23 mouse cellular contexts compared by ENCODE assay signal in genomic region chr3:55066666-55067023, GRCm38 (mm10). TPM values are rescaled to one million over a fixed set of nuclear protein-coding genes. Genes with fewer than 3 reads are reported as not detected.
DNase-seq lines count a peak whose midpoint lies in the region; ATAC-seq lines count a peak whose summit lies in the region.
"Had no signal": no experiment of that assay in that cellular context is flagged by ENCODE, and none has a peak within 500 bp of the region (broad histone marks: within the 10 kb centered on the region; RNA-seq: fewer than 3 reads in every experiment).

No protein-coding gene starts in this region.

- 72% methylated on average over 12 of the region's 12 CpGs for WGBS in forebrain, embryonic 11.5 days
- WGBS in forebrain, embryonic 13.5 days = 68% methylated on average over 12 of the region's 12 CpGs
- 77% methylated on average over 12 of the region's 12 CpGs for WGBS in midbrain, embryonic 11.5 days
- WGBS in midbrain, embryonic 10.5 days = 81% methylated on average over 12 of the region's 12 CpGs
- WGBS in hindbrain, embryonic 15.5 days = 45% methylated on average over 12 of the region's 12 CpGs
- WGBS in neural tube, embryonic 12.5 days = 56% methylated on average over 12 of the region's 12 CpGs

- H3K4me2 ChIP-seq in forebrain, embryonic 11.5 days (ENCODE audit: low read depth, low read length, severe bottlenecking) = no peak overlapping the region
- no peak overlapping the region for H3K4me2 ChIP-seq in forebrain, embryonic 13.5 days
- H3K4me2 ChIP-seq in midbrain, embryonic 11.5 days = no peak overlapping the region
- peak overlapping the region; percentile 24 for H3K4me2 ChIP-seq in hindbrain, embryonic 15.5 days
- H3K4me2 ChIP-seq in neural tube, embryonic 12.5 days (replicated peaks) = no peak overlapping the region; the same call in 1 of the 2 replicates
- H3K4me2 ChIP-seq: heart, embryonic 13.5 days; stomach, embryonic 15.5 days had no signal

- H3K27me3 ChIP-seq in forebrain, embryonic 11.5 days (ENCODE audit: control insufficient read depth, insufficient read depth, low read length) = no peaks in the 10 kb centered on the region
- no peaks in the 10 kb centered on the region for H3K27me3 ChIP-seq in forebrain, embryonic 13.5 days
- no peaks in the 10 kb centered on the region for H3K27me3 ChIP-seq in midbrain, embryonic 11.5 days (ENCODE audit: control insufficient read depth, insufficient read depth, low read length)
- no peaks in the 10 kb centered on the region for H3K27me3 ChIP-seq in midbrain, embryonic 10.5 days (ENCODE audit: low read depth, poor library complexity, severe bottlenecking)
- H3K27me3 ChIP-seq in hindbrain, embryonic 15.5 days = no peaks in the 10 kb centered on the region
- 0 out of 2 replicates have a peak, but pooled peaks cover 3% of the 10 kb centered on the region for H3K27me3 ChIP-seq in neural tube, embryonic 12.5 days (replicated peaks)
- H3K27me3 ChIP-seq: stomach, embryonic 15.5 days had no signal

- no peaks in the 10 kb centered on the region for H3K4me1 ChIP-seq in forebrain, embryonic 11.5 days (replicated peaks; ENCODE audit: control insufficient read depth, insufficient read depth, low read length)
- peaks cover 9% of the 10 kb centered on the region; the same call in 1 of the 2 replicates for H3K4me1 ChIP-seq in forebrain, embryonic 13.5 days
- no peaks in the 10 kb centered on the region for H3K4me1 ChIP-seq in midbrain, embryonic 11.5 days (ENCODE audit: control insufficient read depth, insufficient read depth, low read length)
- H3K4me1 ChIP-seq in midbrain, embryonic 10.5 days = no peaks in the 10 kb centered on the region
- H3K4me1 ChIP-seq in hindbrain, embryonic 15.5 days (replicated peaks) = peaks cover 22% of the 10 kb centered on the region; the same call in 1 of the 2 replicates
- peaks cover 7% of the 10 kb centered on the region; the same call in 1 of the 2 replicates for H3K4me1 ChIP-seq in neural tube, embryonic 12.5 days
- H3K4me1 ChIP-seq: heart, embryonic 13.5 days; stomach, embryonic 15.5 days had no signal

- no peaks in the 10 kb centered on the region for H3K36me3 ChIP-seq in forebrain, embryonic 11.5 days (ENCODE audit: control insufficient read depth, insufficient read depth, low read length)
- no peaks in the 10 kb centered on the region for H3K36me3 ChIP-seq in forebrain, embryonic 13.5 days (ENCODE audit: poor library complexity, severe bottlenecking)
- H3K36me3 ChIP-seq in midbrain, embryonic 11.5 days (ENCODE audit: control insufficient read depth, insufficient read depth, low read length) = no peaks in the 10 kb centered on the region
- H3K36me3 ChIP-seq in midbrain, embryonic 10.5 days = no peaks in the 10 kb centered on the region
- no peaks in the 10 kb centered on the region for H3K36me3 ChIP-seq in hindbrain, embryonic 15.5 days
- H3K36me3 ChIP-seq in neural tube, embryonic 12.5 days = no peaks in the 10 kb centered on the region
- H3K36me3 ChIP-seq: forebrain, embryonic 10.5 days; heart, embryonic 13.5 days; stomach, embryonic 15.5 days had no signal

- no peak overlapping the region for H3K27ac ChIP-seq in forebrain, embryonic 11.5 days (ENCODE audit: low read depth, low read length)
- H3K27ac ChIP-seq in forebrain, embryonic 13.5 days = no peak overlapping the region
- H3K27ac ChIP-seq in midbrain, embryonic 11.5 days (ENCODE audit: low read depth, low read length) = no peak overlapping the region
- H3K27ac ChIP-seq in midbrain, embryonic 10.5 days (replicated peaks) = no peak overlapping the region
- peak overlapping the region; percentile 45; the same call in 1 of the 2 replicates for H3K27ac ChIP-seq in hindbrain, embryonic 15.5 days (replicated peaks)
- no peak overlapping the region for H3K27ac ChIP-seq in neural tube, embryonic 12.5 days
- H3K27ac ChIP-seq: forebrain, embryonic 10.5 days; heart, embryonic 13.5 days; liver, embryonic 14.5 days; stomach, embryonic 15.5 days had no signal

- ATAC-seq in forebrain, embryonic 11.5 days (replicated peaks; ENCODE audit: low FRiP score) = 0 out of 2 replicates have a peak, but pooled peaks have one; percentile 51
- ATAC-seq in forebrain, embryonic 13.5 days = no peak
- ATAC-seq in midbrain, embryonic 11.5 days (ENCODE audit: low FRiP score) = peak; percentile 36; the same call in 1 of the 2 replicates
- ATAC-seq in hindbrain, embryonic 15.5 days (ENCODE audit: low FRiP score, low read depth) = peak; percentile 37; the same call in 1 of the 2 replicates
- ATAC-seq in neural tube, embryonic 12.5 days (ENCODE audit: low FRiP score, low read depth) = peak; percentile 71

- no peak for DNase-seq in forebrain, embryonic 11.5 days (ENCODE audit: low spot score)
- no peak for DNase-seq in midbrain, embryonic 11.5 days (ENCODE audit: low spot score, missing footprints)
- no peak for DNase-seq in midbrain, embryonic 10.5 days (ENCODE audit: low spot score)
- DNase-seq in urinary bladder, postnatal 25 days (ENCODE audit: low spot score) = no peak
- no peak for DNase-seq in adrenal gland, adult 18-20 months (ENCODE audit: low spot score in 2 of 2)
- DNase-seq: cerebellum, adult 18-20 months; cerebellum, postnatal 14 days; gastrocnemius, postnatal 14 days; heart, adult 18-20 months; heart, postnatal 14 days; kidney, adult 18-20 months; kidney, postnatal 4 days; lung, postnatal 4 days; thymus, postnatal 25 days had no signal

- no peak overlapping the region for H3K9ac ChIP-seq in forebrain, embryonic 11.5 days (ENCODE audit: low read length)
- no peak overlapping the region for H3K9ac ChIP-seq in forebrain, embryonic 13.5 days
- no peak overlapping the region for H3K9ac ChIP-seq in midbrain, embryonic 11.5 days (ENCODE audit: low read length)
- no peak overlapping the region for H3K9ac ChIP-seq in hindbrain, embryonic 15.5 days
- no peak overlapping the region for H3K9ac ChIP-seq in neural tube, embryonic 12.5 days
- H3K9ac ChIP-seq: heart, embryonic 13.5 days; liver, embryonic 14.5 days; stomach, embryonic 15.5 days had no signal

- no peaks in the 10 kb centered on the region for H3K9me3 ChIP-seq in forebrain, embryonic 11.5 days (ENCODE audit: control insufficient read depth, low read length)
- no peaks in the 10 kb centered on the region for H3K9me3 ChIP-seq in forebrain, embryonic 13.5 days (replicated peaks)
- no peaks in the 10 kb centered on the region for H3K9me3 ChIP-seq in midbrain, embryonic 11.5 days (ENCODE audit: control insufficient read depth, low read length)
- H3K9me3 ChIP-seq in midbrain, embryonic 10.5 days (replicated peaks) = no peaks in the 10 kb centered on the region
- no peaks in the 10 kb centered on the region for H3K9me3 ChIP-seq in hindbrain, embryonic 15.5 days
- H3K9me3 ChIP-seq in neural tube, embryonic 12.5 days = no peaks in the 10 kb centered on the region
- H3K9me3 ChIP-seq: forebrain, embryonic 10.5 days; heart, embryonic 13.5 days; stomach, embryonic 15.5 days had no signal

- no peak overlapping the region for H3K4me3 ChIP-seq in forebrain, embryonic 11.5 days (ENCODE audit: low read depth, low read length)
- no peak overlapping the region for H3K4me3 ChIP-seq in forebrain, embryonic 13.5 days
- H3K4me3 ChIP-seq in midbrain, embryonic 11.5 days (ENCODE audit: low read depth, low read length) = no peak overlapping the region
- H3K4me3 ChIP-seq in midbrain, embryonic 10.5 days = no peak overlapping the region
- no peak overlapping the region for H3K4me3 ChIP-seq in hindbrain, embryonic 15.5 days
- no peak overlapping the region for H3K4me3 ChIP-seq in neural tube, embryonic 12.5 days
- H3K4me3 ChIP-seq: forebrain, embryonic 10.5 days; heart, embryonic 13.5 days; myocyte; stomach, embryonic 15.5 days had no signal

RNA-seq across cellular contexts. Expression of gene Ccna1, which starts 11.3 kb away (rescaled TPM):
- polyA plus RNA-seq in forebrain, embryonic 11.5 days (2014; fragmentation: Nextera tagmentation; extraction: Ambion mirVana) = 3.6 TPM in 2 replicates
- polyA plus RNA-seq in forebrain, embryonic 13.5 days (2015; fragmentation: Nextera tagmentation; extraction: Ambion mirVana) = 2.7 and 4.9 TPM in 2 replicates
- polyA plus RNA-seq in midbrain, embryonic 11.5 days (2014; fragmentation: Nextera tagmentation; extraction: Ambion mirVana) = 2.3 and 2.6 TPM in 2 replicates
- polyA plus RNA-seq in midbrain, embryonic 10.5 days (2016; fragmentation: Nextera tagmentation; extraction: Ambion mirVana) = 1.7 and 3.1 TPM in 2 replicates
- 1.4 and 2.1 TPM in 2 replicates for polyA plus RNA-seq in hindbrain, embryonic 15.5 days (2015; fragmentation: Nextera tagmentation; extraction: Ambion mirVana)
- polyA plus RNA-seq in neural tube, embryonic 12.5 days (2016; fragmentation: Nextera tagmentation; extraction: Ambion mirVana) = 1.8 and 2.0 TPM in 2 replicates
- total RNA-seq in adrenal gland, adult 18-20 months (2021) = not detected
- total RNA-seq: gastrocnemius, postnatal 14 days; heart, adult 18-20 months; megakaryocyte-erythroid progenitor cell, adult 5-6 weeks had no signal
- polyA plus RNA-seq: myocyte had no signal

RNA-seq across cellular contexts. Expression of gene Spg20, which starts 45.3 kb away (rescaled TPM):
- polyA plus RNA-seq in forebrain, embryonic 11.5 days (2014; fragmentation: Nextera tagmentation; extraction: Ambion mirVana) = 53.3 and 53.6 TPM in 2 replicates
- 26.6 and 28.2 TPM in 2 replicates for polyA plus RNA-seq in forebrain, embryonic 13.5 days (2015; fragmentation: Nextera tagmentation; extraction: Ambion mirVana)
- 41.1 and 46.3 TPM in 2 replicates for polyA plus RNA-seq in midbrain, embryonic 11.5 days (2014; fragmentation: Nextera tagmentation; extraction: Ambion mirVana)
- polyA plus RNA-seq in midbrain, embryonic 10.5 days (2016; fragmentation: Nextera tagmentation; extraction: Ambion mirVana) = 50.5 and 51.6 TPM in 2 replicates
- polyA plus RNA-seq in hindbrain, embryonic 15.5 days (2015; fragmentation: Nextera tagmentation; extraction: Ambion mirVana) = 14.1 and 16.1 TPM in 2 replicates
- 34.2 and 37.4 TPM in 2 replicates for polyA plus RNA-seq in neural tube, embryonic 12.5 days (2016; fragmentation: Nextera tagmentation; extraction: Ambion mirVana)
- total RNA-seq in adrenal gland, adult 18-20 months (2021) = 10 to 100 TPM; 38.7 to 59.3 TPM
